Comparison of ENCODE assay signal across 14 mouse cellular contexts in genomic region chr12:110976589-110977344, GRCm38 (mm10). TPM values are rescaled to one million over a fixed set of nuclear protein-coding genes. Genes with fewer than 3 reads are reported as not detected.
DNase-seq lines count a peak whose midpoint lies in the region; ATAC-seq and TF ChIP-seq lines count a peak whose summit lies in the region.
"Had no signal": no experiment of that assay in that cellular context is flagged by ENCODE, and none has a peak within 500 bp of the region (broad histone marks: within the 10 kb centered on the region; RNA-seq: fewer than 3 reads in every experiment).

No protein-coding gene starts in this region.

- WGBS in cerebellum, adult 2 months = 93% methylated on average over 60 of the region's 60 CpGs
- WGBS in lung, embryonic 14.5 days = 88% methylated on average over 60 of the region's 60 CpGs
- WGBS in embryonic facial prominence, embryonic 11.5 days = 91% methylated on average over 60 of the region's 60 CpGs
- 94% methylated on average over 60 of the region's 60 CpGs for WGBS in liver, postnatal 0 days (ENCODE audit: insufficient replicate concordance)

- TF ChIP-seq EP300 in liver, postnatal 0 days (IDR thresholded peaks at IDR 0.05; ENCODE audit: low read depth) = no peak

- no peak overlapping the region for H3K9ac ChIP-seq in lung, embryonic 14.5 days
- no peak overlapping the region for H3K9ac ChIP-seq in embryonic facial prominence, embryonic 11.5 days (replicated peaks; ENCODE audit: low read length)
- 0 out of 2 replicates have a peak overlapping the region, but pooled peaks have one; percentile 13 for H3K9ac ChIP-seq in liver, postnatal 0 days (replicated peaks)
- H3K9ac ChIP-seq: limb, embryonic 15.5 days had no signal

- H3K36me3 ChIP-seq in lung, embryonic 14.5 days (ENCODE audit: insufficient read depth) = peaks cover 35% of the 10 kb centered on the region
- peaks cover 7% of the 10 kb centered on the region for H3K36me3 ChIP-seq in embryonic facial prominence, embryonic 11.5 days (replicated peaks; ENCODE audit: control insufficient read depth, insufficient read depth, low read depth, low read length)
- peaks cover 42% of the 10 kb centered on the region for H3K36me3 ChIP-seq in liver, postnatal 0 days (replicated peaks; ENCODE audit: insufficient read depth, low read length)

- DNase-seq in cerebellum, postnatal 25 days = peak; percentile 21 to 42
- DNase-seq in cerebellum, adult 2 months = no peak
- no peak for DNase-seq in lung, embryonic 14.5 days
- DNase-seq in lung, postnatal 25 days (ENCODE audit: low spot score) = no peak
- no peak for DNase-seq in embryonic facial prominence, embryonic 11.5 days (ENCODE audit: low spot score)
- no peak for DNase-seq in liver, postnatal 0 days
- DNase-seq in kidney, adult 8-10 months = no peak
- DNase-seq in T-cell, adult 2 months (ENCODE audit: low spot score) = no peak
- DNase-seq: B cell, adult 2 months; kidney, postnatal 10 days; layer of hippocampus, postnatal 36 days; spleen, adult 18-20 months; thymus, adult 18-20 months had no signal

- H3K4me2 ChIP-seq in lung, embryonic 14.5 days = peak overlapping the region; percentile 12; the same call in 1 of the 2 replicates
- H3K4me2 ChIP-seq in embryonic facial prominence, embryonic 11.5 days (ENCODE audit: low read depth, low read length) = 0 out of 2 replicates have a peak overlapping the region, but pooled peaks have one; percentile 7
- H3K4me2 ChIP-seq in liver, postnatal 0 days (ENCODE audit: low read depth, low read length) = peak overlapping the region; percentile 99
- H3K4me2 ChIP-seq: limb, embryonic 15.5 days had no signal

- TF ChIP-seq CTCF in cerebellum, adult 2 months (IDR thresholded peaks at IDR 0.05; ENCODE audit: borderline replicate concordance, insufficient read depth, low read depth, low read length) = no peak
- no peak for TF ChIP-seq CTCF in lung, embryonic 14.5 days (IDR thresholded peaks at IDR 0.05; ENCODE audit: low read depth)
- no peak for TF ChIP-seq CTCF in liver, postnatal 0 days (IDR thresholded peaks at IDR 0.05; ENCODE audit: low read depth)

- H3K9me3 ChIP-seq in lung, embryonic 14.5 days (ENCODE audit: low read depth, low read length) = no peaks in the 10 kb centered on the region
- H3K9me3 ChIP-seq in embryonic facial prominence, embryonic 11.5 days (replicated peaks; ENCODE audit: control insufficient read depth, low read length) = no peaks in the 10 kb centered on the region
- no peaks in the 10 kb centered on the region for H3K9me3 ChIP-seq in liver, postnatal 0 days (ENCODE audit: low read length)
- H3K9me3 ChIP-seq: limb, embryonic 15.5 days had no signal

- no peak overlapping the region for H3K4me3 ChIP-seq in cerebellum, adult 2 months (replicated peaks; ENCODE audit: insufficient read depth, low read depth, low read length)
- H3K4me3 ChIP-seq in lung, embryonic 14.5 days (ENCODE audit: low read depth, low read length) = no peak overlapping the region
- no peak overlapping the region for H3K4me3 ChIP-seq in embryonic facial prominence, embryonic 11.5 days (ENCODE audit: low read depth, low read length)
- peak overlapping the region; percentile 96 for H3K4me3 ChIP-seq in liver, postnatal 0 days (ENCODE audit: low read depth, low read length)

- ATAC-seq in lung, embryonic 14.5 days (ENCODE audit: insufficient read depth) = no peak
- no peak for ATAC-seq in embryonic facial prominence, embryonic 11.5 days (replicated peaks; ENCODE audit: insufficient number of reproducible peaks, low FRiP score, low TSS enrichment, low read depth)
- ATAC-seq in liver, postnatal 0 days = no peak

- no peak overlapping the region for H3K27ac ChIP-seq in cerebellum, adult 2 months (ENCODE audit: insufficient read depth, low read length)
- H3K27ac ChIP-seq in lung, embryonic 14.5 days (ENCODE audit: low read depth) = no peak overlapping the region
- no peak overlapping the region for H3K27ac ChIP-seq in embryonic facial prominence, embryonic 11.5 days (replicated peaks; ENCODE audit: low read depth, low read length)
- 0 out of 2 replicates have a peak overlapping the region, but pooled peaks have one; percentile 84 for H3K27ac ChIP-seq in liver, postnatal 0 days (ENCODE audit: low read depth)
- H3K27ac ChIP-seq: limb, embryonic 15.5 days had no signal

- peaks cover 40% of the 10 kb centered on the region for H3K4me1 ChIP-seq in cerebellum, adult 2 months (ENCODE audit: control insufficient read depth, insufficient read depth, low read length)
- no peaks in the 10 kb centered on the region; the same call in 1 of the 2 replicates for H3K4me1 ChIP-seq in lung, embryonic 14.5 days (ENCODE audit: insufficient read depth)
- H3K4me1 ChIP-seq in embryonic facial prominence, embryonic 11.5 days (ENCODE audit: control insufficient read depth, insufficient read depth, low read length) = no peaks in the 10 kb centered on the region
- H3K4me1 ChIP-seq in liver, postnatal 0 days (ENCODE audit: insufficient read depth) = peaks cover 59% of the 10 kb centered on the region

- no peaks in the 10 kb centered on the region for H3K27me3 ChIP-seq in cerebellum, adult 2 months (ENCODE audit: control insufficient read depth, insufficient read depth, low read length)
- H3K27me3 ChIP-seq in lung, embryonic 14.5 days (ENCODE audit: insufficient read depth, low read length) = no peaks in the 10 kb centered on the region
- H3K27me3 ChIP-seq in embryonic facial prominence, embryonic 11.5 days (ENCODE audit: control insufficient read depth, insufficient read depth, low read length) = no peaks in the 10 kb centered on the region
- no peaks in the 10 kb centered on the region for H3K27me3 ChIP-seq in liver, postnatal 0 days (ENCODE audit: insufficient read depth, low read length)
- H3K27me3 ChIP-seq: limb, embryonic 15.5 days had no signal

- no peak for TF ChIP-seq POLR2A in cerebellum, adult 2 months (IDR thresholded peaks at IDR 0.05; ENCODE audit: borderline replicate concordance, insufficient read depth, low read length)

RNA-seq across cellular contexts. Expression of gene Ankrd9, which starts 2.1 kb away (rescaled TPM):
- 53.3 and 54.8 TPM in 2 replicates for polyA plus RNA-seq in cerebellum, adult 2 months (2012; rRNA removed)
- polyA plus RNA-seq in lung, embryonic 14.5 days (2014; fragmentation: Nextera tagmentation; extraction: Ambion mirVana) = 11.2 and 14.2 TPM in 2 replicates
- 9.5 and 11.5 TPM in 2 replicates for polyA plus RNA-seq in embryonic facial prominence, embryonic 11.5 days (2014; fragmentation: Nextera tagmentation; extraction: Ambion mirVana)
- polyA plus RNA-seq in liver, postnatal 0 days (2015; fragmentation: Nextera tagmentation; extraction: Ambion mirVana) = 15.9 and 16.5 TPM in 2 replicates

Comparison
In these comparisons a context has a peak if more than half of its experiments do, and no peak if none do; other contexts are left out.
1. DNase-seq: peak in cerebellum, postnatal 25 days (2 of 2); none in cerebellum, adult 2 months (0 of 2), lung, embryonic 14.5 days (single experiment), lung, postnatal 25 days (single experiment), embryonic facial prominence, embryonic 11.5 days (single experiment), liver, postnatal 0 days (single experiment), kidney, adult 8-10 months (0 of 2) and T-cell, adult 2 months (single experiment).
2. H3K4me2 ChIP-seq: peak in every context shown above with its lines; median percentile 99 in liver, postnatal 0 days; 12 in lung, embryonic 14.5 days; 7 in embryonic facial prominence, embryonic 11.5 days.